Mouse (Mus musculus) heart, adult 11 months (tissue): ENCODE data around the gene Stx1b.

Source experiments
- DNase-seq: peaks from one replicate; pipeline ENCODE4 v3.0.0; 2022

Stx1b gene

GRCm38 (mm10) chr7:127815954-127816821, 8.2 kb downstream of the Stx1b start:
- DNase-seq: peak; percentile 98

GRCm38 (mm10) chr7:127815116-127815665, 9.2 kb downstream of the Stx1b start:
- peak; percentile 91 for DNase-seq

- DNase-seq: peak; percentile 98
These were observed 10.0 kb downstream of the Stx1b start for GRCm38 (mm10) chr7:127814241-127814921.

- DNase-seq: peak; percentile 97
These were observed 10.5 kb downstream of the Stx1b start for GRCm38 (mm10) chr7:127813821-127814220.

GRCm38 (mm10) chr7:127812292-127812691, 12.1 kb downstream of the Stx1b start:
- peak; percentile 90 for DNase-seq

- no peak for DNase-seq
These were observed 13.1 kb downstream of the Stx1b start for GRCm38 (mm10) chr7:127811240-127811639.

GRCm38 (mm10) chr7:127810650-127811049, 13.7 kb downstream of the Stx1b start:
- DNase-seq: peak; percentile 86

GRCm38 (mm10) chr7:127809846-127810245, 14.5 kb downstream of the Stx1b start:
- no peak for DNase-seq

GRCm38 (mm10) chr7:127808821-127809220, 15.5 kb downstream of the Stx1b start:
- no peak for DNase-seq

- DNase-seq: no peak
These were observed 22.0 kb downstream of the Stx1b start for GRCm38 (mm10) chr7:127802313-127802712.

- DNase-seq: peak; percentile 95
These were observed 23.2 kb downstream of the Stx1b start for GRCm38 (mm10) chr7:127801010-127801621.

GRCm38 (mm10) chr7:127800435-127801009, 23.8 kb downstream of the Stx1b start, which contains the start of gene Hsd3b7:
Hsd3b7 (plus strand) TSS chr7:127800604.
- peak; percentile 99 for DNase-seq

- no peak for DNase-seq
These were observed 24.6 kb downstream of the Stx1b start for GRCm38 (mm10) chr7:127799738-127800137.

GRCm38 (mm10) chr7:127799211-127799610, 25.1 kb downstream of the Stx1b start:
- DNase-seq: no peak

- no peak for DNase-seq
These were observed 25.8 kb downstream of the Stx1b start for GRCm38 (mm10) chr7:127798591-127798990.

GRCm38 (mm10) chr7:127797076-127797845, 27.1 kb downstream of the Stx1b start:
- no peak for DNase-seq

- DNase-seq: no peak
These were observed 39.0 kb downstream of the Stx1b start, which contains the start of gene Gm49388 for GRCm38 (mm10) chr7:127785308-127785707. Gm49388 (plus strand) TSS chr7:127785608.

- DNase-seq: peak; percentile 88
These were observed 46.0 kb downstream of the Stx1b start for GRCm38 (mm10) chr7:127778350-127778749.

- DNase-seq: no peak
These were observed 46.7 kb downstream of the Stx1b start for GRCm38 (mm10) chr7:127777474-127778266.

GRCm38 (mm10) chr7:127776878-127777473, 47.4 kb downstream of the Stx1b start:
- DNase-seq: peak; percentile 99

GRCm38 (mm10) chr7:127776426-127776825, 47.9 kb downstream of the Stx1b start, which contains the start of gene Setd1a:
Setd1a (plus strand) TSS chr7:127776670.
- peak; percentile 98 for DNase-seq
